Mouse (Mus musculus) liver, adult 2 months (tissue): Measurements from ENCODE around the gene Mgmt.

Experiments
- CTCF ChIP-seq: fragments of 200-500 bp; IDR thresholded peaks from 2 replicates; pipeline ENCODE4 v1.5.1; 2011; ENCODE audit warnings: low read depth, low read length, control low read depth
- POLR2A ChIP-seq: fragments of 200-500 bp; IDR thresholded peaks from 2 replicates; pipeline ENCODE4 v1.6.1; 2011; ENCODE audit warnings: low read length, control low read depth; ENCODE audit not compliant: insufficient read depth; ENCODE audit errors: extremely low read depth

DNA sequence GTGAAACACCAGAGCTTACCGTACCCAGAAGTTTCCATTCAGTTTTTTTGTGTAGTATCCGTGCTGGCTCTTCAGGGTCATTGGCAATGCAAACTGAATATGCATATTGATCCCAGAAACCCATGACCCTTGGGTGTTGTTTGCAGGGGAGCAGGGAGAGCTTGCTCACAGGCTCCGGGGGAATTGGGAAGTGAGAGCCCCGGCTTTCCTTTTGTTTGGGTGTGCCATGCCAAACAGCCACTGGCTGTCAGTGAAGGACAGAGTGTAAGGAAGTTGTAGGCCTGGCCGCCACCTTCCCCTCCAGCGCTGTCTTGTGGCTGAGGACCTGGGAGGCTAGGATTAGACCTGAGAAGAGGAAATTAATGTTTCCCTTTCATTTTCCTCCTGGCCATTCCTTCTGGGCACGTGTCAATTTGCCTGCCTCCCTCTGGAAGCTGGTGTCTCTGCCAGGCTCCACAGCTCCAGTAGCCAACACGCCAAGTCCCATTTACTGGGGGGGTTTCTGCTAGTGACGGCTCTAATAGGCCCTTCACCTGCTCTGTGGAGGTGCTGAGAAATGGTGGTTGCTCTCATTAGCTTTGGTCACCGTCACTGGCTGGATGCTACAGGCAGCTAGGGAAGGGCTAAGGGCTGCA, 144.0 kb downstream of the Mgmt start:
- TF ChIP-seq CTCF: no peak
- TF ChIP-seq POLR2A: no peak
